Mouse (Mus musculus) embryonic facial prominence, embryonic 11.5 days (tissue): ENCODE data around the gene Cd300ld2. TPM values are rescaled to one million over a fixed set of nuclear protein-coding genes. Genes with fewer than 3 reads are reported as not detected.

Source experiments
- ATAC-seq: fragments of 200-750 bp; cut with Nextera tagmentation; replicated peaks from 2 replicates; pipeline ENCODE4 v1.8.0; 2017; ENCODE audit warnings: low read depth; ENCODE audit not compliant: insufficient number of reproducible peaks, low FRiP score, low TSS enrichment
- DNase-seq: peaks from one replicate; pipeline ENCODE4 v3.0.0-alpha.2; 2015; ENCODE audit warnings: low spot score
- H3K27ac ChIP-seq: fragments of 300-500 bp; sonication (generic); replicated peaks from 2 replicates; pipeline ENCODE4 v1.5.1; 2014; ENCODE audit warnings: mild to moderate bottlenecking, low read depth, low read length, control low read depth
- H3K27me3 ChIP-seq: fragments of 300-500 bp; sonication (generic); 2 replicates; pipeline ENCODE4 v1.6.1; 2014; ENCODE audit warnings: mild to moderate bottlenecking, low read length, moderate library complexity, mixed read lengths; ENCODE audit not compliant: control insufficient read depth, insufficient read depth
- H3K36me3 ChIP-seq: fragments of 300-500 bp; sonication (generic); replicated peaks from 2 replicates; pipeline ENCODE4 v1.6.1; 2014; ENCODE audit warnings: low read depth, mild to moderate bottlenecking, low read length, moderate library complexity, mixed read lengths; ENCODE audit not compliant: control insufficient read depth, insufficient read depth
- H3K4me1 ChIP-seq: fragments of 300-500 bp; sonication (generic); 2 replicates; pipeline ENCODE4 v1.6.1; 2014; ENCODE audit warnings: low read length, mixed read lengths; ENCODE audit not compliant: control insufficient read depth, insufficient read depth
- H3K4me2 ChIP-seq: fragments of 300-500 bp; sonication (generic); 2 replicates; pipeline ENCODE4 v1.6.1; 2014; ENCODE audit warnings: low read depth, mild to moderate bottlenecking, control low read depth, low read length, moderate library complexity
- H3K4me3 ChIP-seq: fragments of 300-500 bp; sonication (generic); 2 replicates; pipeline ENCODE4 v1.5.1; 2014; ENCODE audit warnings: low read depth, low read length, control low read depth
- H3K9ac ChIP-seq: fragments of 300-500 bp; sonication (generic); replicated peaks from 2 replicates; pipeline ENCODE4 v1.6.1; 2014; ENCODE audit warnings: mild to moderate bottlenecking, control low read depth, low read length
- H3K9me3 ChIP-seq: fragments of 300-500 bp; sonication (generic); replicated peaks from 2 replicates; pipeline ENCODE4 v1.6.1; 2016; ENCODE audit warnings: mild to moderate bottlenecking, low read length, inconsistent platforms, mixed read lengths; ENCODE audit not compliant: control insufficient read depth
- WGBS: fragments of 180-500 bp; shearing (Covaris S2); extraction: QIAGEN DNeasy Blood & Tissue Kit; methylation state at CpG from one replicate; pipeline ENCODE4 v1.1.7; 2014; 5-methylcytosine and 5-hydroxymethylcytosine counted together
- polyA plus RNA-seq: library from polyadenylated mRNA; unstranded; fragments of >200 nt; fragmentation: Nextera tagmentation; extraction: Ambion mirVana; gene quantifications from 2 replicates; pipeline ENCODE4 v1.2.1, GENCODE M21; 2014

Gene Cd300ld2
- polyA plus RNA-seq, 1 experiment from 2014 or later = not detected

DNA sequence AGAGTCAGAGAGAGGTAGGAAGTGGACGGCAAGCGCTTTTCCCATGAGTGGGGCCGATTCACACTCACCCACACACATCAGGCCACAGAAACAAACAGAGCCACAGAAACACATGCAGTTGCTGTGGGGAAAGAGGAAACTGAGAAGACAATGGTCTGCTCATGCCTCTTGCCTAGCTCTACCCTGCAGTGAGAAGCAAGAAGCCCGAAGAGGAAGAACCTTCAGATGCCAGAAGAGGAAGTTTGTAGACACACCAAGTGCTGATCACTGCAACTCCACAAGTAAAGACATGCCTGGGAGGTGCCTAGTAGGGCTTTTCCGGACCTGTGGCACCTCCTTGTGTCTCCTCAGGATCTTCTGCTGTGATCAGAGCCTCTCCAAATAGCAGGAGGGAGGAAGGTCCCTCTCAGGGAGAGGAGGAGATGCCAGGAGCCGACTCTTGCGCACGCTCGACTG, 47.2 kb downstream of the Cd300ld2 start, which contains the start of gene Cd300c:
TSS of gene Cd300c (minus strand) at position 406 of the 456 bp plus-strand sequence.
- no peak within 1 kb of the TSS for H3K9ac ChIP-seq
- no peaks in the 10 kb centered on the region for H3K27me3 ChIP-seq
- DNase-seq = no peak
- ATAC-seq = no peak
- H3K9me3 ChIP-seq = no peaks in the 10 kb centered on the region
- no peak within 1 kb of the TSS for H3K4me3 ChIP-seq
- H3K27ac ChIP-seq = no peak within 1 kb of the TSS
- H3K4me2 ChIP-seq = no peak within 1 kb of the TSS
- H3K36me3 ChIP-seq = no peaks in the 10 kb centered on the region
- H3K4me1 ChIP-seq = no peaks in the 10 kb centered on the region
- WGBS = 86% methylated on average over 9 of the region's 9 CpGs

DNA sequence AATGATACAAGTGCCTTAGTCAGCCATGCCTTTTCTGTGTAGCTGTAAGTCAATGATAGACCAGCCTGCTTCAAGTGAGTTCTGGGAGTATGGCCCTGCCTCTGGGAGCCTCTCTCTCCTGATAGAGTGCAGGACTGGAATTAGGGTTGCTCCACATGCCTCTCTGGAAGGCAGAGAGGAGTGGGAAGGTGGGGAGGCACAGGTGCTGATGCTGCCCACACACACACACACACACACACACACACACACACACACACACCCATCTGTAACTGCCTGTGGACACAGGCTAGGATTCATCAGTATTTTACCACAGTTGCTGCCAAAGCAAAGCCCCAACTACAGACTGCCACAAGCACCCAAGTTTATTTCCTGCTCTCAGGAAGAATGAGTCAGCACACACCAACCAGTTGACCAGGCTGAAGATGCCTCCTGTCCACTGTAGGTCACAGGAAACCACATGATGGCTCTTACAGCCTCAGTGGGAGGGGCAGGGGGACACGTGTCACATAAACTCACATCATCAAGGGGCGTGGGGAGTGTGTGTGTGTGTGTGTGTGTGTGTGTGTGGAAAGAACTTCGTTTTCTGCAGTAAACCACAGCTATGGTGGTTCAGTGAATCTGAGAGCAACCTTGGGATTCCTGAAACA, 50.7 kb downstream of the Cd300ld2 start:
- H3K9me3 ChIP-seq = no peaks in the 10 kb centered on the region
- DNase-seq = no peak
- H3K4me3 ChIP-seq = no peak overlapping the region
- 56% methylated on average over 3 of the region's 3 CpGs for WGBS
- H3K9ac ChIP-seq = no peak overlapping the region
- H3K4me1 ChIP-seq = no peaks in the 10 kb centered on the region
- no peaks in the 10 kb centered on the region for H3K27me3 ChIP-seq
- no peak overlapping the region for H3K4me2 ChIP-seq
- ATAC-seq = no peak
- H3K36me3 ChIP-seq = no peaks in the 10 kb centered on the region
- no peak overlapping the region for H3K27ac ChIP-seq

DNA sequence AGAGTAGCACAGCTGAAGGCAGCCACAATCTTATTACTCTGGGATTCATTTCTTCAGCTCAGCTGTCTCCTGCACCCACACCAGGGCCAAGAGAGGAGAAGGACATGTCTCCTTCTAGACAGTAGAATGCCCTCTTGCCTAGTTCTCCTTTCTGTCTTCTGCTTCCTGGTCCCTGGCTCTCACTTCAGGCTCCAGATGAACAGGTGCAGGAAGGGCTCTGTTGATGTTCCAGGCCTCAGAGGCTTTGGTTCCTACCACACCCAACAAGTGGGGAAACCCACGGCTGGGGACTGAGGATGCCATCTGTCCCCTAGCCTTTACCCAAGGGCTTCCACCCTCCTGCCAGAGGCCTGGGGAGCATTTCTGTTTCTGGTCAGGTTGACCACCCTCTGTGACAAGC, 55.6 kb downstream of the Cd300ld2 start:
- no peaks in the 10 kb centered on the region for H3K4me1 ChIP-seq
- no peak for ATAC-seq
- H3K4me3 ChIP-seq = no peak overlapping the region
- H3K9ac ChIP-seq = no peak overlapping the region
- H3K27me3 ChIP-seq = no peaks in the 10 kb centered on the region
- WGBS = 76% methylated on average over 1 of the region's 1 CpGs
- no peaks in the 10 kb centered on the region for H3K9me3 ChIP-seq
- no peaks in the 10 kb centered on the region for H3K36me3 ChIP-seq
- H3K27ac ChIP-seq = no peak overlapping the region
- no peak overlapping the region for H3K4me2 ChIP-seq
- no peak for DNase-seq

Other genes starting within 250 kb of the Cd300ld2 start
- 9.5 and 9.8 TPM in 2 replicates for gene Btbd17, start 220.2 kb downstream of the Cd300ld2 start, polyA plus RNA-seq
- not detected in 2 replicates for gene Gpr142, start 217.3 kb downstream of the Cd300ld2 start, polyA plus RNA-seq
- 31.5 and 36.4 TPM in 2 replicates for gene Gprc5c, start 165.0 kb downstream of the Cd300ld2 start, polyA plus RNA-seq
- gene Cd300a, start 126.2 kb downstream of the Cd300ld2 start, polyA plus RNA-seq = 0.85 and 1.4 TPM in 2 replicates
- not detected in 2 replicates for gene Cd300lb, start 81.8 kb downstream of the Cd300ld2 start, polyA plus RNA-seq
- gene Cd300c, start 47.0 kb downstream of the Cd300ld2 start, polyA plus RNA-seq = not detected in 2 replicates
- 0.07 and 0.15 TPM in 2 replicates for gene Cd300ld, start 26.3 kb downstream of the Cd300ld2 start, polyA plus RNA-seq
- gene Cd300c2, start 14.3 kb downstream of the Cd300ld2 start, polyA plus RNA-seq = 0.94 and 1.2 TPM in 2 replicates
- gene Cd300ld4, start 10.8 kb upstream of the Cd300ld2 start, polyA plus RNA-seq = not detected in 2 replicates
- gene Cd300ld5, start 21.6 kb upstream of the Cd300ld2 start, polyA plus RNA-seq = not detected in 2 replicates
- gene Cd300ld3, start 32.2 kb upstream of the Cd300ld2 start, polyA plus RNA-seq = not detected in 2 replicates
- not detected in 2 replicates for gene Cd300e, start 46.0 kb upstream of the Cd300ld2 start, polyA plus RNA-seq
- gene Rab37, start 75.2 kb upstream of the Cd300ld2 start, polyA plus RNA-seq = 1.4 and 1.9 TPM in 2 replicates
- not detected in 2 replicates for gene Cd300lf, start 117.8 kb upstream of the Cd300ld2 start, polyA plus RNA-seq
- gene Slc9a3r1, start 147.1 kb upstream of the Cd300ld2 start, polyA plus RNA-seq = 31.3 and 36.0 TPM in 2 replicates
- 6.9 and 7.7 TPM in 2 replicates for gene Tmem104, start 171.3 kb upstream of the Cd300ld2 start, polyA plus RNA-seq
- gene Nat9, start 171.7 kb upstream of the Cd300ld2 start, polyA plus RNA-seq = 15.5 and 19.5 TPM in 2 replicates